Mouse (Mus musculus): ENCODE data around the gene Nrxn1.

Nrxn1 gene

GRCm38 (mm10) chr17:90451384-90451783 is 641.5 kb downstream of the Nrxn1 start:
- no peak for DNase-seq (ENCODE audit: low spot score)

GRCm38 (mm10) chr17:90443067-90443466 is 649.8 kb downstream of the Nrxn1 start:
- no peak for DNase-seq (ENCODE audit: low spot score)

- no peak for DNase-seq (ENCODE audit: low spot score)
These were observed 657.0 kb downstream of the Nrxn1 start for GRCm38 (mm10) chr17:90435836-90436235.

DNA sequence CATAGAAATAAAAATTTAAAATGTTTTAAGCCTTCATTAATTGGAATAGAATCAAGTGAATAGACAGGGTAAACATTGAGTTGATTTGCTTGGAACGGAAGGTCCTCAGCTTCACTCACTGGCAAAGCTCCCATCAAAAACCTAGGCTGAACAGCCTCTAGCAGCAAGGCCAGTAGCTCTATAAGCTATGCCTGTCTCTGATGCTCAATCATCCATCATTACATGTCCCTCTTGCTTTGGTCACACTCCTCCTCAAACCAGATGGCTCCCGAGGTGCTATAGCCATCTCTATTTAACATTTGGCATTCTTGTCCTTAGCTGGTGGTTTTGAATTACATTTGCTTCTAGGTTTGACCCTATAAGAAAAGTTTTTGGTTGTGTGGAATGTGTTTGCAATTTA is 657.5 kb downstream of the Nrxn1 start:
- DNase-seq (ENCODE audit: low spot score) = no peak

GRCm38 (mm10) chr17:90430211-90430610 is 662.7 kb downstream of the Nrxn1 start:
- no peak for DNase-seq (ENCODE audit: low spot score)

- no peak for DNase-seq (ENCODE audit: low spot score)
These were observed 666.9 kb downstream of the Nrxn1 start for GRCm38 (mm10) chr17:90425974-90426373.

DNA sequence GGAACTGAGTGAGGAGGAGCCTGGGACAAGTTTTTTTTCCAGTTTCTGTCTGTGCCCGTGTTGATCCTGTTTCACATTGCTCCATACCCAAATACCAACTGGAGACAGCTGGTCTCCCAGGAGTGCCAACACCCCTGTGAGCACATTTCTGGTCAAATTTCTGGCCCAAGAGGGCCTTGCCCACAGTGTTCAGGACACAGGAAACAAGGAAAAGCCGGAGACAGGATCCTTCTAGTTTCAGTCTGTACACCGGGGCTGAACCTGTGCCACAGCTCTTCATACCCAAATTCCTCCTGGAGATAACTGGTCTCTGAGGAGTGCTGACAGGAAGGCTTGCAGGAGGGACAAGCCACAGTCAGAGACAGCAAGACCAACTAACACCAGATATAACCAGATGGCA is 670.3 kb downstream of the Nrxn1 start:
- no peak for DNase-seq (ENCODE audit: low spot score)

GRCm38 (mm10) chr17:90420757-90421156 is 672.1 kb downstream of the Nrxn1 start:
- DNase-seq (ENCODE audit: low spot score) = no peak

DNA sequence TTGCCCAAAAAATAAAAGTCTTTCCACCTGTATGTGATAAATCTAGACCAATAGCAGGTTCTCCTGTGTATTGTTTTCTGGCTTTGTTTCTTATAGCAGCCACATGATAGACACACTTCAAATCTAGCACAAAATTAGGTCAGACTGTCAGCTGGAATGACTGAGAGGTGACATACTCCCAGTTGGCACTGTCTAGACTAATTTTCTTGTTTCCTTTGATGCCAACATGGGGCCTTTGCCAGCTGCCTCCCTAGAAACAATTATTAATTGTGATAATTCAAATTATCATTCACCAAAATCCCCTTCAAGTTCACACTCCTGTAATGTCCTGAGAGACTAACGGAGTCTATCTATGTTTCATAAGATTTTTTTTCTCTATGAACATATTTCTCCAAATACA is 673.3 kb downstream of the Nrxn1 start:
- no peak for DNase-seq (ENCODE audit: low spot score)

DNA sequence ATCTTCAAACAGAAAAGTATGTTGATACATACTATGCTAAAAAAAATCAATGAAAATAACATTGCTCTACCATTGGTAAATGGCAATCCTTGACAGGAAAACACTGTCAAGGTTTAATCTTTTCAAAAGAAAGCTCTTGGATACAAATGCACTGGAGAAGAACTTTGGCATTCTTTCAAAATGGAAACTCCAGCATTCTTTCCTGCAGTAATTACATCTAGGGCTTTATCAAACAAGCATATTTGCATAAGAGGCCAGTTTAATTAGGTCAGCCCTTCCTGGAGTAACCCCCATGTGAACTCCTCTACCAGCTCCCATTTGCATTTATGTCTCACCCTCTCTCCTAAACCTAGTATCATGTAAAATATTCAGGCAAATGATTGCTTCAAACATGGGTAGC is 696.5 kb downstream of the Nrxn1 start:
- no peak for DNase-seq (ENCODE audit: low spot score)

DNA sequence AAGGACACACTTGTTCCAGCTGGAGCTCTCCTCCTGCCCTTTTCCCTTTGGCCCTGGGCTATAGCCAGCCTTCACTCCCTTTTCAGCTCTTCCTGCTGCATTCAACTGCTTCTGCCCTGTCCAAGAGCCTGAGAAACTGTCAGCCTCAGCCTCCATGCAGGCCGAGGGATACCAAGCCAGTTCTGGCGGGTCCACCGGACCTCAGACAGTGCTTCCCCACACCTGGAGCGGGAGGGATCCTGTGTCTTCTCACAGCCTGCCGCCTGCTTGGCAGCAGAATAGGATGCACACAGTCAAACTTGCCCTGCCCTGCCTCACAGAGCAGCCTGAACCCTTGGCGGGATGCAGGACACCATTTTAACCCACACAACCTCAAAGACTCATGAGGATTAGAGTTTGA is 698.3 kb downstream of the Nrxn1 start:
- DNase-seq (ENCODE audit: low spot score) = no peak

GRCm38 (mm10) chr17:90392751-90393150 is 700.1 kb downstream of the Nrxn1 start:
- DNase-seq (ENCODE audit: low spot score) = no peak

- DNase-seq (ENCODE audit: low spot score) = no peak
These were observed 702.3 kb downstream of the Nrxn1 start for GRCm38 (mm10) chr17:90390316-90391212.

- no peak for DNase-seq (ENCODE audit: low spot score)
These were observed 708.0 kb downstream of the Nrxn1 start for GRCm38 (mm10) chr17:90384856-90385255.

DNA sequence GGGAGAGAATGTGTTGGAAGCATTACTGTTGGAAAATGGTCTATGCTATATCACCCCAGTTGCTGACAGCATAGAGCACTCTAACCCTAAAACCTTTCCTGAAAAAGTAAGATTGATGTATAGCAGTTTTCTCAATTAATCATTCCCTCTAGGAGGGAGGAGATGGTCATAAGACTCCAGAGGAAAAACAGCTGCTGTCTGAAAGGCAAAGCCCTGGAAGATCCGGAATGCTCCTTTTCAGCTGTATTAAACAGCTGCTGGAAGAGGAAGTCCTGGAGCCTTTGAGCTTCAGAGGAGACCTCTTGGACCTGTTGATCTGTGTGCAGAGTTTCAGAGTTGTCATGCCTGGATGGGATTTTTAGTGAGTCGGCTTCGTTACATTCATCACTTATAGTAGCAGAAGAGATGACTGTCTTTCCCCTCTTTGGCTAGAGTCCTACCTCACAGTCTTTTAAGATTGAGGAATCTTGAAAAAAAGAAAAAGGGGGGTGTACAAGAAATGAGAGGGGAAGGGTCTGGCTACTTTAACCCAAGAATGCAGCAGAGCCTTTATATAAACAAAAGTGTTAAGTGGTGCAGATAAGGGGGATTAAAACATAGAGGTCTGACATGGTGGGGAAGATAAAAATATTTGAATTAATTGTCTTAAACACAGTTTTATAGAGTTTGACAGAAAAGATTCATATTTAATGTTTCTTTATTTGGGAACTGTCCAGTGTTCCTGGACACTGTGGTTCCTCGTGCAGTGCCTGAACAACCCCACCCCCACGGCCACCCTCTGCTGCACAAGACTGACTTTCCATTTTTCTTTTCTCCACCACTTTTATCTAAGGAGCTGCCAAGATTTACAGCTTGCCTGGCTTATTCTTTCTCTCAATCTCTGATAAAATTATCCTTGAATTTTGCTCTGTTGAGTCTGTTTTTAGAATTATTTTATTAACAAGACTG is 710.1 kb downstream of the Nrxn1 start:
- no peak for DNase-seq (ENCODE audit: low spot score)

- no peak for DNase-seq (ENCODE audit: low spot score)
These were observed 716.3 kb downstream of the Nrxn1 start for GRCm38 (mm10) chr17:90376533-90376932.

DNA sequence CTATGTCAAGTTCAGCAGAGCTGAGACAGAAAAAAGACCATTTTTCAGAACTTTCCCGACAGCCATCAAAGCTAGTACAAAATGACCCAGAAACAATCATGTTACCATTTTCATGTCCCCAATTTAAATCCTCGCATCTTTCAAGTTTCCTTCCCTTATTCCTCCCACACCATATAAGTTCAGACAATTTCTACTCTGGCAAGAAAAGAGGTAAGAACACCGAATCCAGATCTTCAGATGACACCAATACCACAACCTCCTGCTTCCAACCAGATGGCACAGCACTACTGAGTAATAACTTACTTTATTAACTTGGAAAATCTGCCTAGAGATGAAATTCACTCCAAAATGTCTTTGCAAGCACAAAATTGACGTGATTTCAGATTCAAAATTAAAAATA is 730.7 kb downstream of the Nrxn1 start:
- DNase-seq (ENCODE audit: low spot score) = no peak

- no peak for DNase-seq (ENCODE audit: low spot score)
These were observed 743.3 kb downstream of the Nrxn1 start for GRCm38 (mm10) chr17:90349385-90350095.

GRCm38 (mm10) chr17:90346735-90347475 is 746.0 kb downstream of the Nrxn1 start:
- DNase-seq (ENCODE audit: low spot score) = no peak

- no peak for DNase-seq (ENCODE audit: low spot score)
These were observed 759.4 kb downstream of the Nrxn1 start for GRCm38 (mm10) chr17:90333445-90333844.

GRCm38 (mm10) chr17:90323674-90324073 is 769.2 kb downstream of the Nrxn1 start:
- DNase-seq (ENCODE audit: low spot score) = no peak

Data from MN1 (cell line).